Mouse (Mus musculus): ENCODE results near the gene Carmil3.

GRCm38 (mm10) chr14:55479629-55480028 is 10.8 kb upstream of the Carmil3 start:
- TF ChIP-seq TCF12 (IDR thresholded peaks at IDR 0.05; ENCODE audit: insufficient read depth, poor library complexity, severe bottlenecking) (no peak), POLR2AphosphoS2 (IDR thresholded peaks at IDR 0.05; ENCODE audit: insufficient read length, low read depth) (no peak), POLR2A (IDR thresholded peaks at IDR 0.05; ENCODE audit: insufficient read length, low read depth) (no peak), MYOD1 (IDR thresholded peaks at IDR 0.05; ENCODE audit: control insufficient read depth in 1 of 3, insufficient read length in 2 of 3, low read depth in 2 of 3) (no peak)

Data from myocyte (in vitro differentiated cells).